Mouse (Mus musculus) E14TG2a.4 (cell line): ENCODE data around the gene Srsf3.

Experiments used
- CTCF ChIP-seq: conservative IDR thresholded peaks from 2 replicates; pipeline ENCODE4 v1.5.1; 2014; ENCODE audit warnings: low read length
- NANOG ChIP-seq: IDR thresholded peaks from 2 replicates; pipeline ENCODE4 v1.6.1; 2014; ENCODE audit warnings: borderline replicate concordance, low read length, mixed read lengths

DNA sequence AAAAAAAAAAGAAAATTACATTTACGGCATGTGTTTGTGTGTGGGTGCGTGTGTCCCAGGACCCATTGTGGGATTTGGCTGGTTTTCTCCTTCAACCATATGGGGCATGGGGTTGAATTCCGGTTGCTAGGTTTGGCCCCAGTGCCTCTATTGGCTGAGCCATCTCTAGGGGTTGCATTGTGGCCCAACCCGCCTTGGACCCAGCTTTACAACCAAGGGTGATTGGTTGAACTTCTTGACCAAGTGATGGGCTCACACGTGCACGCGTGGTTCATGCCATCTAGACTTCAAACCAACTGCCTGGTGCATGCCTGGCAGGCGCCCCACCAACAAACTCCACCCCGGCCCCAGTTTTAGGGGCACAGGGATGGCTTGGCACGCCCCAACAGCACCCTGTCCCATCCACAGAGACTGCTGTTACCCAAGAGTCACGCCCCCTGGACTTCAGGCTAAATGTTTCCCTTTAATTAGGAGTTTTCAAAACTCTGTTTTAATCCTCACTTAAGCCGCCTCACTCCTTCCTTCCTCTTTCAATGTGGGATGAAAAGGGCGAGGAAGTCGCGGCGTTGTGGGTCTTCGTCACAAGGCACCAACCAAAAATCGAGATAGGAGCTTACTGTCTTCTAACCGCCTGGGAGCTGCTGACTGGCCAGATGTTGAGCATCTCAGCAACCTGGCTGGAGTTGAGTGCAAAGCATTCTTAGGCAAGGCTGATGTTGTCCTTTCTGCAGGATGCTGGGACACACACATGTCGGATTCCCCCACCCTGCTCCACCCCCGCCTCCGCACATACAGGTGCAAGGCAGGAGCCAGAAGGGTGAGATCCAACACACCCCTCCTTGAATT lies 8.2 kb upstream of the Srsf3 start:
- TF ChIP-seq CTCF (no peak), NANOG (no peak)
